Mouse (Mus musculus) neural tube, embryonic 15.5 days (tissue): ENCODE results near the gene Fam83f. TPM values are rescaled to one million over a fixed set of nuclear protein-coding genes. Genes with fewer than 3 reads are reported as not detected.
"Not testable (repeated sequence)": the region's sequence is repeated elsewhere in the genome, so short reads cannot be mapped to it uniquely, and the experiment has no call there.

Experiments
- ATAC-seq: fragments of 200-750 bp; cut with Nextera tagmentation; 2 replicates; pipeline ENCODE4 v1.8.0; 2017; ENCODE audit warnings: mild to moderate bottlenecking, moderate TSS enrichment, moderate library complexity; ENCODE audit not compliant: low FRiP score
- H3K27ac ChIP-seq: fragments of 300-500 bp; sonication (generic); replicated peaks from 2 replicates; pipeline ENCODE4 v1.5.1; 2015; ENCODE audit warnings: mild to moderate bottlenecking, inconsistent platforms
- H3K27me3 ChIP-seq: fragments of 300-500 bp; sonication (generic); replicated peaks from 2 replicates; pipeline ENCODE4 v1.6.1; 2015; ENCODE audit warnings: inconsistent platforms
- H3K36me3 ChIP-seq: fragments of 300-500 bp; sonication (generic); 2 replicates; pipeline ENCODE4 v1.6.1; 2015; ENCODE audit warnings: inconsistent platforms
- H3K4me1 ChIP-seq: fragments of 300-500 bp; sonication (generic); 2 replicates; pipeline ENCODE4 v1.6.1; 2015; ENCODE audit warnings: inconsistent platforms
- H3K4me2 ChIP-seq: fragments of 300-500 bp; sonication (generic); 2 replicates; pipeline ENCODE4 v1.6.1; 2015; ENCODE audit warnings: inconsistent platforms, mild to moderate bottlenecking, moderate library complexity
- H3K4me3 ChIP-seq: fragments of 300-500 bp; sonication (generic); replicated peaks from 2 replicates; pipeline ENCODE4 v1.5.1; 2015; ENCODE audit warnings: mild to moderate bottlenecking, inconsistent platforms
- H3K9ac ChIP-seq: fragments of 300-500 bp; sonication (generic); replicated peaks from 2 replicates; pipeline ENCODE4 v1.6.1; 2015; ENCODE audit warnings: mild to moderate bottlenecking, inconsistent platforms
- H3K9me3 ChIP-seq: fragments of 300-500 bp; sonication (generic); replicated peaks from 2 replicates; pipeline ENCODE4 v1.6.1; 2016; ENCODE audit warnings: inconsistent platforms
- WGBS: fragments of 180-500 bp; shearing (Covaris S2); methylation state at CpG from one replicate; pipeline ENCODE4 v1.1.7; 2015; ENCODE audit warnings: mixed read lengths; 5-methylcytosine and 5-hydroxymethylcytosine counted together
- polyA plus RNA-seq: library from polyadenylated mRNA; unstranded; fragments of >200 nt; fragmentation: Nextera tagmentation; extraction: Ambion mirVana; gene quantifications from 2 replicates; pipeline ENCODE4 v1.2.1, GENCODE M21; 2015

Gene Fam83f
- polyA plus RNA-seq, 1 experiment from 2014 or later, result 0.23 TPM

DNA sequence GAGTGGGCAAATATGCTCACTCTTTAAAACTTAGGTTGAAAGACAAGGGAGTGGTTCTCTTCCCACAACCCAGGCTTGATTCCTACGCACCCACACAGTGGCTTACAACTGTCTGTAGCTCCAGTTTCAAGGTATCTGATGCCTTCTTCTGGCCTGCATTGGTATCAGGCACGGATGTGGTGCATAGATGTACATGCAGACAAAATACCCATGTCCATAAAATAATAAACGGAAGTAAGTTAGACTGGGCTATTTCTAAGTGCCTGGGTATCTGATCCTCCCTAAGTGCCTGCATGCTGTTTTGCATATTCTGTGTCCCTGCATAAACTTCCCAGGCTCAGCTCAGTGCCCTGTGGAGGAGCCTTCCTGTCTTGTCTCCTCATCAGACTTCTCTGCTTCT, 59.9 kb downstream of the Fam83f start:
- H3K27me3 ChIP-seq, result no peaks in the 10 kb centered on the region
- no peak overlapping the region for H3K27ac ChIP-seq
- H3K9me3 ChIP-seq, result no peaks in the 10 kb centered on the region
- 86% methylated on average over 3 of the region's 3 CpGs for WGBS
- ATAC-seq, result no peak
- H3K36me3 ChIP-seq, result no peaks in the 10 kb centered on the region
- no peak overlapping the region for H3K4me2 ChIP-seq
- no peak overlapping the region for H3K4me3 ChIP-seq
- H3K4me1 ChIP-seq, result peaks cover 3% of the 10 kb centered on the region; the same call in 1 of the 2 replicates
- no peak overlapping the region for H3K9ac ChIP-seq

DNA sequence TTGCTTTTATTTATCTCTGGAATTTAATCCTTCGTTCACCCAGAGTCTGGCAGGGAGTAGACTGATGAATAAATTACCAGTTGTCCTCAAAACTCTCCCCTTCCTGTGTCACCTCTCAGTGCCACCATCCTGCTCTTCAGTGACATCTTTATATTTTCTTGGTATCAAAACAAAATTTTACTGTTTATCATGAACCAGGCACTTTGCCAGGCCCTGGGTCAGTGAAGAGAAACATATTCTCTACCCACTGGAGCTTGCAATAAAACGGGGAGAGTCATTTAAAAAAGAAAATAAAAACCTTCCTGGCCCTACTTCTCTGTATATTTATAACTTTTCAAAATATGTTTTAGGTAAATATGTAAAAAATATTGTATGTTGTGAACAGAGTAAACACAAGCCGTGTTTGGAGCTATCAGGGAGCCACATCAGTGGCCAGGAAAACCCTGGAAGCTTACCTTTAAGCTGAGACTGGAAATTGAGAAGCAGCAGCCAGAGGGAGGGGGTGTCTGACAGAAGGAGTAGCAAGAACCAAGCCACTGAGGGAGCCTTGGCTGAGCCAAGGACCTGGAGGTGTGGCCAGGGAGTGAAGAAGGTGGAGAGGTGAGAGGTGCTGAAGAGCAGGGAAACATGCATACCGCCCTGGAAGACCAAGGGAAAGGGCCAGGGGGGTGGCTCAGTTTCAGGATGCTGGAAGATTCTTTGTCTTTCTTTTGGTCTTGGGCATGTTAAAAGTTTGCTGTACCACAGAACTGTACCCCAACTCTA, 60.8 kb downstream of the Fam83f start:
- no peak for ATAC-seq
- Histone ChIP-seq H3K4me3 (no peak overlapping the region), H3K4me2 (no peak overlapping the region), H3K27ac (no peak overlapping the region), H3K9me3 (no peaks in the 10 kb centered on the region), H3K4me1 (peaks cover 3% of the 10 kb centered on the region; the same call in 1 of the 2 replicates), H3K27me3 (no peaks in the 10 kb centered on the region), H3K36me3 (no peaks in the 10 kb centered on the region), H3K9ac (no peak overlapping the region)
- WGBS, result 44% methylated on average over 4 of the region's 4 CpGs

DNA sequence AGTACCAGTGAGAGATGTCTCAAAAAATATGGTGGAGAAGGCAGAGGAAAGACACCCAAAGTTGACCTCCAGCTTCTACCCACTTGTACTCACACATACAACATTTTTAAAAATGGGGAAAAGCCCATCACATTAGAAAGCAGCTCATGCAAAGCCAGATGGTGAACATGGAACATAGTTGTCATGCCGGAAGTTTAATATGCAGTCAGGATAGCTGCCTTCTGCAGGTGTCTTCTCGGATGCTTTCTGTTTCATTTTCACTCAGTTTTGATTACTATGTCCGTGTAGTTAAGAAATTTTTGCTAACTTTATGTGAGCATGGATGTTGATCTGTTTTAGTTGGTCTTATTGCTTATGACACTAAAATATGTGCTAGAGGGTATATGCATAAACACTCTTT, 63.7 kb downstream of the Fam83f start:
- no peak overlapping the region for H3K4me2 ChIP-seq
- no peak overlapping the region for H3K27ac ChIP-seq
- WGBS, result 91% methylated on average over 3 of the region's 3 CpGs
- H3K4me3 ChIP-seq, result no peak overlapping the region
- peaks cover 3% of the 10 kb centered on the region; the same call in 1 of the 2 replicates for H3K4me1 ChIP-seq
- H3K9ac ChIP-seq, result no peak overlapping the region
- H3K9me3 ChIP-seq, result no peaks in the 10 kb centered on the region
- ATAC-seq, result no peak
- H3K36me3 ChIP-seq, result no peaks in the 10 kb centered on the region
- H3K27me3 ChIP-seq, result no peaks in the 10 kb centered on the region

DNA sequence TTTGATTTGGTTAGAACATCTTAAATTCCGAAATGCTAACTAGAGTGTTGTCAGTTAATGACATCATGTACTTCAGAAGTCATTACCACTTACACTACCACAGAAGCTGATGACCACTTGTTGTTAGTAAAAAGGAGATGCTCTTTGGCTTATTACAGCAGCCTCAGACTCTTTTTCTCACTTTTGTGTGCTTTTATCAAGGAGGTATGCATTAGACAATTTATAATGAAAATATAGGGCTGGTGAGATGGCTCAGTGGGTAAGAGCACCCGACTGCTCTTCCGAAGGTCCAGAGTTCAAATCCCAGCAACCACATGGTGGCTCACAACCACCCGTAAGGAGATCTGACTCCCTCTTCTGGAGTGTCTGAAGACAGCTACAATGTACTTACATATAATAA, 64.1 kb downstream of the Fam83f start:
- ATAC-seq, H3K27me3 ChIP-seq, H3K9ac ChIP-seq, H3K27ac ChIP-seq, H3K4me1 ChIP-seq, H3K4me3 ChIP-seq, H3K36me3 ChIP-seq, H3K9me3 ChIP-seq, H3K4me2 ChIP-seq: not testable (repeated sequence)
- 97% methylated on average over 4 of the region's 4 CpGs for WGBS

DNA sequence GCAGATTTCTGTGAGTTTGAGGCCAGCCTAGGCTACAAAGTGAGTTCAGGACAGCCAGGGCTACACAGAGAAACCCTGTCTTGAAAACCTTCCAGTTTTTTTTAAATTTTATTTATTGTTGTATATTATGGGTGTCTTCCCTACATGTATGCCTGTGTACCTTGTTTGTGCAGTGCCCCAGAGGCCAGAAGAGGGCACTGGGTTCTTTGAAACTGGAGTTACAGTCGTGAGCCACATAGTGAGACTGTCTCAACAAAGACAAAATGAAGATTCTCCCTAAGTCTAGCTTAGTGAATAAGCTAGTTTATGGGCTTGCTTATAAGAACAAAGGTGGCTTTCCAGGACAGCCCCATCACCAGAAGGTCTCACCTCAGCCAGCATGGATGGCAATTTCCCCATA, 64.9 kb downstream of the Fam83f start:
- H3K36me3 ChIP-seq, result no peaks in the 10 kb centered on the region
- H3K27ac ChIP-seq, result no peak overlapping the region
- H3K9ac ChIP-seq, result no peak overlapping the region
- no peak overlapping the region for H3K4me2 ChIP-seq
- no peaks in the 10 kb centered on the region for H3K9me3 ChIP-seq
- WGBS, result 67% methylated on average over 1 of the region's 1 CpGs
- H3K4me3 ChIP-seq, result no peak overlapping the region
- H3K27me3 ChIP-seq, result no peaks in the 10 kb centered on the region
- ATAC-seq, result no peak
- H3K4me1 ChIP-seq, result peaks cover 3% of the 10 kb centered on the region; the same call in 1 of the 2 replicates

DNA sequence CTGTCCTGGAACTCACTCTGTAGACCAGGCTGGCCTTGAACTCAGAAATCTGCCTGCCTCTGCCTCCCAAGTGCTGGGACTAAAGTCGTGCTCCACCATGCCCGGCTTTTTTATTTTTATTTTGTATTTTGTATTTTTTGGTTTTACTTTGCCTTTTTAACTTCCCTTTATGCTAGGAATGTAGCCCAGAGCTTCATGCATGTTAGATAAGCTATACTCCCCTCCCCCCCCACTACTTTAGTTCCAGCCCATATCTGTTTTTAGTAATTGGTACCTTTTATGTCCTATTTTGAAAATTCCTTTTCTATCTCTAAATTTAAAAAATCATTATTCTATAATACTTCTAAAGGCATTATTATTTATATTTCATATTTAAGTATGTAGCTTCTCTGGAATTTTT, 66.6 kb downstream of the Fam83f start:
- no peak overlapping the region for H3K4me2 ChIP-seq
- 98% methylated on average over 2 of the region's 2 CpGs for WGBS

DNA sequence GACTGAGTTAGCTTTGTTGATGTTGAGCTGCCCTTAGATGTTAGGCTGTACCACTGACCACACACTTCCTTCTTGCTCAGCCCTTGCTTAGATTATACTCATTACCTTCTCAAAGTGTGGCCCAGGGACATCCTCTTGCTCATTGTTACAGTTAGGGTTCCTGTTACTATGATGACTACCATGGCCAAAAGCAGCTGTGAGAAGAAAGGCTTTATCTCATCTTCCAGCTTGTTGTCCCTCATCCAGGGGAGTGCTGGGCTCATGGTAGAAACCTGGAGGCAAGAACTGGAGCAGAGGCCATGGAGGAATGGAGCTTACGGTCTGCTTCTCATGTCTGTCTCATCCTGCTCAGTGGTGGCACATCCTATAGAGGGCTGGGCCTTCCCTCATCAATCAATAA, 68.3 kb downstream of the Fam83f start:
- Histone ChIP-seq H3K27me3 (no peaks in the 10 kb centered on the region), H3K4me3 (no peak overlapping the region), H3K4me2 (no peak overlapping the region), H3K27ac (no peak overlapping the region), H3K9ac (no peak overlapping the region), H3K36me3 (no peaks in the 10 kb centered on the region), H3K4me1 (no peaks in the 10 kb centered on the region), H3K9me3 (no peaks in the 10 kb centered on the region)
- WGBS, result 91% methylated on average over 1 of the region's 1 CpGs
- no peak for ATAC-seq

More for the DNA sequence above, 66.6 kb downstream of the Fam83f start:
- H3K4me3 ChIP-seq, result no peak overlapping the region
- H3K4me1 ChIP-seq, result no peaks in the 10 kb centered on the region
- no peaks in the 10 kb centered on the region for H3K27me3 ChIP-seq
- H3K9me3 ChIP-seq, result no peaks in the 10 kb centered on the region
- no peaks in the 10 kb centered on the region for H3K36me3 ChIP-seq
- no peak overlapping the region for H3K27ac ChIP-seq
- no peak for ATAC-seq
- H3K9ac ChIP-seq, result no peak overlapping the region

DNA sequence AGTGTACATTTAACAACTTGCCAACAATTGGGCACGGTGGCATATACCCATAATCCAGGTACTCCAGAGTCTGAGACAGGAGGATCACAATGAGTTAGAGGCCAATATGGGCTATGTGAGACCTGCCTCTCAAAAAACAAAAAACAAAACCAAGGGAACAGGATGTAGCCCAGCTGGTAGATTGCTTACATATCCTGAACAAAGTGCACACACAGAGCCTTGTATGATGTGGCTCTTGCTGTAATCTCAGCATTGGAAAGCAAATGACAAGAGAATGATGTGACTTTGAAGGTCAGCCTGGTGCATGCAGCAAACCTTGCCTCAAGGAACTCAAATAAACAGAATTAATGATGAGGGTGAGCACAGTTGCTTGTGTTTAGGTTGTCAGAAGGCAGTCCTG, 70.2 kb downstream of the Fam83f start:
- Histone ChIP-seq H3K27me3 (no peaks in the 10 kb centered on the region), H3K9me3 (no peaks in the 10 kb centered on the region), H3K27ac (no peak overlapping the region), H3K4me1 (no peaks in the 10 kb centered on the region), H3K4me2 (no peak overlapping the region), H3K36me3 (no peaks in the 10 kb centered on the region), H3K4me3 (no peak overlapping the region), H3K9ac (no peak overlapping the region)
- no peak for ATAC-seq
- WGBS, result 94% methylated on average over 1 of the region's 1 CpGs

DNA sequence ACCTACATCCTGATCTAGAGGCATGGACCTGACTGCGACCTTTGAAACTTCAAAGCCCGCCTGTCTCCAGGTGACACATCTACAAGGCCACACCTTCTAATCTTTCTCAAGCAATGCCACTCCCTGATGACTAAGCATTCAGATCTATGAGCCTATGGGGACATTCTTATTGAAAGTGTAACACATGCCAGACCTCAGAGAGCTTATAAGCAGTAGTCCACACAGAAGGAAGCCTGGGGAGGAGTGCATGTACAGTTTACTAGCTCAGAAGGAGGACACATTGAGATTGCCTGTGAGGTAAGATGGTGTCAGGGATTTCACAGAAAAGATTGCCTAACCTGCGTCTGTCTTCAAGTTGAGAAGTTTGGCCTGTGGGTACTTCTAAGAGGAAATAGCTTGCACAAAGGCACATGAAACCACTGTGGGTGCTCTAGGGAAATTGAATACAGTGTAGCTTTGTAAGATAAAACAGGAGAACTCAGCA, 71.4 kb downstream of the Fam83f start:
- no peak for ATAC-seq
- no peaks in the 10 kb centered on the region for H3K36me3 ChIP-seq
- WGBS, result 91% methylated on average over 3 of the region's 3 CpGs
- no peak overlapping the region for H3K4me3 ChIP-seq
- no peak overlapping the region for H3K27ac ChIP-seq
- no peaks in the 10 kb centered on the region for H3K9me3 ChIP-seq
- no peak overlapping the region for H3K9ac ChIP-seq
- no peaks in the 10 kb centered on the region for H3K4me1 ChIP-seq
- no peaks in the 10 kb centered on the region for H3K27me3 ChIP-seq
- H3K4me2 ChIP-seq, result no peak overlapping the region

DNA sequence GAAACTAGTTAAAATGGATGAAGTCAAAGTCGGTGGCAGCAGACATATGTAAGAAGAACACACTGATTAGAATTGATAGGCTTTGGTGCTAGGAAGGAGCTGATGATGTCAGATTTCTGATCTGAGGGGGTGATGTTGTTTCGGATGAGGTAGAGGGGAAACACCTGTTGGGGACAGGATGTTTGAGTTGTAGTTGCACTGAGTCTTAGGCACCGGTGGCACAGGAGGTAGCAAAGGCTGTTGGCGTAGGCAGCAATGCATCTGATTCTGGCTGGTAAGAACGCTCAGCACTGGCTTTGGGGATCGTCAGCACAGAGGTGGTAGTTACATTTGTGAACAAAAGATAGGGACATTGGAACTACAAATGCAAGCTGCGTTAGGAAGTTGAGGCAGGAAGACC, 72.0 kb downstream of the Fam83f start:
- no peak overlapping the region for H3K27ac ChIP-seq
- no peaks in the 10 kb centered on the region for H3K9me3 ChIP-seq
- no peaks in the 10 kb centered on the region for H3K27me3 ChIP-seq
- H3K9ac ChIP-seq, result no peak overlapping the region
- H3K4me2 ChIP-seq, result no peak overlapping the region
- 86% methylated on average over 7 of the region's 7 CpGs for WGBS
- H3K4me1 ChIP-seq, result no peaks in the 10 kb centered on the region
- no peaks in the 10 kb centered on the region for H3K36me3 ChIP-seq
- no peak for ATAC-seq
- no peak overlapping the region for H3K4me3 ChIP-seq

DNA sequence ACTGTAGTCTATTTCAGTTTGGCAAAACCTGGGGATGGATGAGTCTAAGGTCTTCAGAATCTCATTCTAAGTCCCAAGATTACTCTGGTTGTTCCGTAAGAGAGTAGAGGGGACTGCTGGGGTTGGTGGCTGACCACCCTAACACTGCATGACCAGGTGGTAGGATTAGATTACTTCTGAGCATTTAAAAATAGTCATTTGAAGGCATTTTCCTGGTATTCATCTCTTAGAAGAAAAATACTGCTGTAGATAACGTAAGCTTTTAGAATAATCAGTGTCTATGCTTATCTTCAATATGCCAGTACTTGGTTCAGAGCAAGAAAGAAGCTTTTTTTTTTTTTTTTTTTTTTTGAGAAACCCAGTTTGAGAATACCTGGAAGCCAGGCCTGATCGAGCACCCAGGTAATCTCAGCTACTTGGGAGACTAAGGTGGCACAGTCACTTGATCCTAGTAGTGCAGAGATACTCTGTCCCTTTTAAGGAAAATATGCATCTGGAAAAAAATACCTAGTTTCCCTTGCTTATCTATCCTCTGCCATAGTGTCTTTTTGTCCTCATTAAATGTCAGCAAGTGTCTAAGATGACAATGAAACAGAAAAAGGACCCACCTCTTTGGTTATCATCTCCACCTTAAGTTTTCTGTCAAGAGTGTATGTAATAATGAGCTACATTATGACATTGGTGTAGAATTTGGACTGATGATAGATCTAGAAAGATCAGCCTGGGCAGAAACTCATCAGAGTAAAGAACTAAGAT, 73.2 kb downstream of the Fam83f start:
- H3K9me3 ChIP-seq, result no peaks in the 10 kb centered on the region
- H3K4me2 ChIP-seq, result no peak overlapping the region
- no peak overlapping the region for H3K27ac ChIP-seq
- 91% methylated on average over 3 of the region's 3 CpGs for WGBS
- H3K27me3 ChIP-seq, result no peaks in the 10 kb centered on the region
- ATAC-seq, result no peak
- no peak overlapping the region for H3K4me3 ChIP-seq
- no peaks in the 10 kb centered on the region for H3K36me3 ChIP-seq
- no peaks in the 10 kb centered on the region for H3K4me1 ChIP-seq
- no peak overlapping the region for H3K9ac ChIP-seq

DNA sequence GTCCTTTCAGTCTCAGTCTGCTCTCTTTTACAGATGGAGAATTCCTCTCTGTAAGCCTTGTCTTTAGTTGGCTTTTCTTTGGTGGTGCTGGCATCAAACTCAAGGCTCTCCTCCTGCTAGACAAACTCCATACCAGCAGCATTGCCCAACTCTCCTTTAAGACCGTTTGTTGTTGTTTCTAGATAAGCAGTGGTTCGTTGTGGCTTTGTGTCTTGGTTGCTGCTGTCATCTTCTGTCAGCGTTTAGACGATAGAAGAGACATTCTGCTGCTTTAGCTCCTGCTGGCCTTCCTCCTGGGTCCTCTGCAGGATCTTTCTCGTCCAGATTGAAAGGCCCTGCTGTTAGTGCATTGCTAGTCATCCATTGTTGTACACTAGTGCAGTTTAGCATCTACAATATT, 77.3 kb downstream of the Fam83f start:
- no peaks in the 10 kb centered on the region for H3K27me3 ChIP-seq
- no peak overlapping the region for H3K9ac ChIP-seq
- no peaks in the 10 kb centered on the region for H3K36me3 ChIP-seq
- H3K9me3 ChIP-seq, result no peaks in the 10 kb centered on the region
- H3K27ac ChIP-seq, result no peak overlapping the region
- H3K4me2 ChIP-seq, result no peak overlapping the region
- ATAC-seq, result no peak
- H3K4me1 ChIP-seq, result 0 out of 2 replicates have a peak, but pooled peaks cover 3% of the 10 kb centered on the region
- WGBS, result 80% methylated on average over 5 of the region's 5 CpGs
- no peak overlapping the region for H3K4me3 ChIP-seq
